Mouse (Mus musculus) NIH3T3 (cell line): ENCODE results near the gene Fbxo6.

Source experiments
- DNase-seq: peaks from one replicate; pipeline ENCODE4 v3.0.0-alpha.2; 2012; ENCODE audit warnings: low read depth

The Fbxo6 gene

GRCm38 (mm10) chr4:148160436-148161390, 8.8 kb upstream of the Fbxo6 start, which contains the start of the genes Fbxo44 and Fbxo2:
Fbxo44 (minus strand) TSS chr4:148160482.
Fbxo2 (plus strand) TSS chr4:148160621.
- no peak for DNase-seq

DNA sequence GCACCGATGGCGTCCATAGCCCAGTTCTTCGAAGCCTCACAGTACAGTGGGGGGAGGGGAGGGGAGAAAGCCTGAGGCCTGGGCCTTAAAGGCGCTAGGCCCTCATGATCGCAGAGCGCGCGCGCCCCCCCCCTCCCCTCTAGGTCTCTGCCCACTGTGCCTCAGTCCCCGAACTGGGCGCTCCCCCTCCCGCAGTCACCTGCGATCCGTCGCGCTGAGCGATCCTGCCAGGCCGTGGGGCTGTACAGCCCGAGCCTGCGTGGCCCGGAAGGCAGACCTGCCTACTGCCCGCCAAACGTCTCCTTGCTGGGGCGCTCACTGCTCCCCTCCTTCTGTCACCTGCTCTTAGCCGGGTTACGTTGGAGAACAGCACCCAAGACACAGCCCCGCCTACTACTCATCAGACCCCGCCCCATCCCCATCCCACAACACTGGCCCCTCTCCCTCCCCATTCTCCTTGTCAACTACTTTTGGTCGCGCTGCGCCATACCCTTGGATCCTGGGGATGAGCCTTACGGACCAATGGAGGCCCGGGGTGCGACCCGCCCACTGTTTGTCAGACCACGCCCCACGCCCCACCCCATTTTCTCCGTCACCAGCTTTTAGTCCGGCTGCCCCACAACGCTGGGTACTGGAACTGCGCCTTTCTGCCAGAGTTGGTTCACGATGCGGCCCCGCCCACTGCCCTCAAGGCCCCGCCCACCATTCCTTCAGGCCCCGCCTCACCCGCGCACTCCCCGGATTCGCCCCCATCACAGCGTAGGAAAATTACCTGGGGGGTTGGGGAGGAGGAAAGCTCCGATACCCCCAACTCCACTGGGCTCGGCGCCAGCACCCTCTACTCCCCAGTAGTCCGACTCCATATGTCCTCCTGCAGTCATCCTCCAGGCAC, 7.8 kb upstream of the Fbxo6 start:
- DNase-seq = no peak

GRCm38 (mm10) chr4:148158436-148159348, 6.8 kb upstream of the Fbxo6 start:
- no peak for DNase-seq

- DNase-seq = peak; percentile 64
These were observed 3.0 kb upstream of the Fbxo6 start for GRCm38 (mm10) chr4:148154982-148155381.

GRCm38 (mm10) chr4:148154006-148154405, 2.1 kb upstream of the Fbxo6 start:
- DNase-seq = no peak

- DNase-seq = no peak
These were observed 607 bp upstream of the Fbxo6 start for GRCm38 (mm10) chr4:148152547-148152946.

GRCm38 (mm10) chr4:148150953-148151266, 1.0 kb downstream of the Fbxo6 start:
- no peak for DNase-seq

DNA sequence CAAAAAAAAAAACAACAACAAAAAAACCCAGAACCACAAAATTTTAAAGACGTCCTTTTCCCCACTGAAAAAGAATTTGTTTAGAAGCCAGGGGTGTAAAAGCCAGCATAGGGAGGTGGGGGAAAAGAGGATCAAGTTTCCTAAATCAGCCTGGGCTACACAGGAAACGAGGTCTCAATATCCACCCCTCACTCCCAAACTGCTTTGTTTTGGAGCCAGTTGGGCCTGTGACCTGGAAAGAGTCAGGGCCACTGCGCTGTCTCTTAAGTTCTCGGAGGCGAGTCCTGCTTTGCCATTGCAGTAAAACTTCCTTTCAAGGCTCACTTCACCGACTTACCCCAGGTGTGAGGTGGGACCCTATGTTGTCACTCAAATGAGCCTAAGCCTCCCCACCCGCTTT, 1.7 kb downstream of the Fbxo6 start:
- no peak for DNase-seq

DNA sequence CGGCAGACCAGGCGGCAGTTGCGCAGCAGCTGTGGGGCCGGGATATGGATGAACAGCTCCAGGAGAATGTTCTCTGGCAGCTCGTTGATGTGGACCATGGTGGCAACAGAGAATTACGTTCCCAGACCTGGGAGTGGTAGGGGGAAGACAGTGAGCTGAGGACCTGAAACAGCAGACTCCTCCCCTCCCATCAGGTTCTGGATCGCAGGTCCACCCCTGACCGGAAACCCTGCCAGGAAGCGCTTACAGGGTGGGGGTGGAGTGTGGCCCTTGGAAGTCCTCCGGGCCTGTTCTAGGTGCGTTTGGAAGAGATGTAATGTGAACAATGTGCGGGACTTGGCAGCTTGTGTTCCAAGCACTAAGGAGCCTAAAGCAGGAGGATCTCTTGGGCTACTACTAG, 2.4 kb downstream of the Fbxo6 start:
- no peak for DNase-seq

- no peak for DNase-seq
These were observed 4.2 kb downstream of the Fbxo6 start for GRCm38 (mm10) chr4:148147714-148148113.

GRCm38 (mm10) chr4:148143721-148144120, 8.2 kb downstream of the Fbxo6 start:
- no peak for DNase-seq

DNA sequence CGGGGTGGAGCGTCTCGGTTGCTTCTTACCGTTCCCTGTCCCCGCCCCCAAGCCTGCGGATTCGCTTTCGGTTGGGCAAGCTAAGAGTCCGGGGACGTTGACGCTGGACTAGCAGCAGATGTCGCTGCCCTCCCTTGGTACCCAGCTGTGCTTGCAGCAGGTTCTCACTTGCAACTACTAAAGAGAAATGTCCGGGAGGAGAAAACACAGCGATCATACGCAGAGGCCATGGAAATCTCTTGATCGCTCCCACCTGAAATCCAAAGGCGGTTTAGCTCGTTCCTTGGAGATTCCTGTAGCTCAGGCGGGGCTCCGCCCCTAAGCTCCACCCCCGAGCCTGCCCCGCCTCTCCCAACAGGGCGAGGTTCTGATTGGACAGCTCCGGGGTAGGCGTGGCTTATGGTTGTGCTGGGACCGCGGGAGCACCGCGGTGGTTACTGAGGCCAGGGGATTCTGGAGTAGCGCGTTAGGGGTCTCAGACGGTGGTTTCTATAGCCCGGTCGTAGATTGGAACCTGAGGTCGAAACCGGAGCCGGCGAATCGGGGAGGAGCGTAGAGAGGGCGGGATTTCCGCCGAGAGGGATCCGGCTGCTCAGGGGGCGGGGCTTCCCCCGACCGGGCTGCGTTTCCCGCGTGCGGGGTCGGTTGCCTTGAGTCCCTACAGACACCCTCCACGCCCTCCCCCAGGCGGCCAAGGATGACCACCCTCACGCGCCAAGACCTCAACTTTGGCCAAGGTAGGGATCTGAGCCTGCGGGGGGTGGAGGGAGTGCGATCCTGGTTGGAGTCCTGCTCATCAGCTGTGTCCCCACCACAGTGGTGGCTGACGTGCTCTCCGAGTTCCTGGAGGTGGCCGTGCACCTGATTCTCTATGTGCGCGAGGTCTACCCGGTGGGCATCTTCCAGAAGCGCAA, 11.6 kb downstream of the Fbxo6 start:
- DNase-seq = peak; percentile 90

DNA sequence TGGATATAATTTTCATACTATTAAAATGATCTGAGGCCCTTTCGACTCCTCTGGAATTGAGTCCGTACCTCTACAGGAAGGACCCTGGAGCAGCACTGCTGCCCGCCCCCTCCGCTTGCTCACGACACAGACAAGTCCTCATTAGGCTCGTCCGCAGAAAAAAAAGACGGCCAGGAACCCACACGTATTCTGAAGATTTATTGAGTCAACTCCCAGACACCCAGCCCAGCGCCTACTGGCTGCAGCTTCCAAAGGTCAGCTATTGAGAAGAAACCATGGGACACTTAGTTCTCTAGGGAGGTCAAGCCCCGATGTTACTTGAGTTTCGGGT, 12.2 kb downstream of the Fbxo6 start:
- no peak for DNase-seq

GRCm38 (mm10) chr4:148137503-148137902, 14.4 kb downstream of the Fbxo6 start:
- no peak for DNase-seq

GRCm38 (mm10) chr4:148134988-148135387, 17.0 kb downstream of the Fbxo6 start:
- no peak for DNase-seq

GRCm38 (mm10) chr4:148131497-148132081, 20.4 kb downstream of the Fbxo6 start:
- no peak for DNase-seq

DNA sequence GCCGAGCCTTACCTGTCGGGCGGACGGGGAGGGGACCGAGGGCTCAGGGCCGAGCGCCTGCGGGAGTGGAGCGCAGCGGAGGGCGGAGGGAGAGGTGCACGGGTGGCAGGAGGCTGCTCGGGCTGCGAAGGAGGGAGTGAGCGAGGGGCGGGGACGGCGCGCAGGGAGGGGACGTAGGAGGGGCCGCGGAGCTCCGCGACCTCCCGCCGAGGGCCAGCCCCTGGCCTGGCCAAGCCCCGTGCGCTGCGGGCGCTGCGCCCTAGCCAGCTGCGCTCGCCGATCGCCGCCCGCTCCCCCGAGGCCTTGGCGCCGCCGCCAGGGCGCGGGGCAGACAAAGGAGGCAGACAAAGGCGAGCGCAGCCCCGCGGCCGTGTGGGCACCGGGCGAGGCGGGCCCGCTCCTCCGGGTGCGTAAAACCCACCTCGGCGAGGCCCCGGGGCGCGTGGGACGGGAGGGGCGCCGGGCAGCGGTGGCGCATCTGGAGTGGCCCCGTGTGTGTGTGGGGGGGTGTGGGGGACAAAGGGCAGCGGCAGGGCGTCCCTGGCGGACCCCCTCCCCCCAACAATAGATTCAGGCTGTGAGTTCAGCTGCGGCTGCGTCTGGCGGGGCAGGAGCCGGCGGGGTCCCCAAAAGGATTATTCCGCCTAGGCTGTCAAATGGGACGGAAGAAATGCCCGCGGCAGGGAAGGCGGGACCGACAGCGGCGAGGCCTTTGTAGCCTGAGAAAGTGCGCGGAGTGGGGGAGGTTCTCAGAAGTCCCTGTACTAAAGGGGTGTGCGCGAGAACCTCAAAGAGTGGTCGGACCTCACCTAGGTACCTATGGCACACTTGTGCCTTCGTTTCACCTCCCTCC, 21.2 kb downstream of the Fbxo6 start, which contains the start of gene Draxin:
TSS of gene Draxin (minus strand) at position 138 of the 853 bp plus-strand sequence.
- DNase-seq = no peak

GRCm38 (mm10) chr4:148130133-148130532, 21.8 kb downstream of the Fbxo6 start, which contains the start of gene Mad2l2:
Mad2l2 (plus strand) TSS chr4:148130384.
- no peak for DNase-seq

- no peak for DNase-seq
These were observed 23.3 kb downstream of the Fbxo6 start for GRCm38 (mm10) chr4:148128672-148129071.
